Mouse (Mus musculus) splenic B cell, adult 2 months (primary cell): ENCODE data around the gene Ghsr.

ENCODE experiments used
- DNase-seq: peaks from one replicate; pipeline ENCODE4 v3.0.0-alpha.2; 2011; ENCODE audit warnings: low read depth, low spot score
- H3K27me3 ChIP-seq: 2 replicates; pipeline ENCODE4 v1.6.1; 2012; ENCODE audit warnings: mild to moderate bottlenecking, low read length, moderate library complexity, mixed read lengths; ENCODE audit not compliant: control insufficient read depth, poor library complexity, insufficient read depth, severe bottlenecking
- H3K36me3 ChIP-seq: 2 replicates; pipeline ENCODE4 v1.6.1; 2012; ENCODE audit warnings: mild to moderate bottlenecking, low read length, moderate library complexity, mixed read lengths; ENCODE audit not compliant: control insufficient read depth, poor library complexity, insufficient read depth, severe bottlenecking

Gene Ghsr

DNA sequence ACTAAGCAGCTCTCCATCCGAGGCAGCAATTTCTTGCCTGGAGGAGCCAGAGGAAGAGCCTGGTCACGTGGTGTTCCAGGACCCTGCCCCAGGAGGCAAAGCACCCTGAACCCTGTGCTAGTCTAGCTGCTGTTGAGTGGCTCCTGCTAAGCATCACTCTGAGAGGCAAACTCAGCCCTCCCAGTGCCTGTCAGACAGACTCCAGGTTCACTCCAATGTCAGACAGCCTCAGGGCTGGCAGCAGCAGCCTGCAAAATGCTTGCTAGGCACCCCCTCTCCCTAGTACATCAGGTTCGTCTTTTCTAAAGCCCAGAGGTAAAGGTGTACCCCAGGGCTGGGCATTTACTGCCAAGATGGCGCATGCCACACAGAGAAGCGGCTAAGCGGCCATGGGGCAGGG lies 56.3 kb downstream of the Ghsr start:
- H3K36me3 ChIP-seq = no peaks in the 10 kb centered on the region

More for the DNA sequence above, 56.3 kb downstream of the Ghsr start:
- no peaks in the 10 kb centered on the region for H3K27me3 ChIP-seq
- no peak for DNase-seq
